Mouse (Mus musculus) c-Kit-negative CD71-positive TER-119-positive erythroid progenitor cells, embryonic 14.5 days (primary cell): Measurements from ENCODE around the gene Lamc1.
"Not testable (repeated sequence)": the region's sequence is repeated elsewhere in the genome, so short reads cannot be mapped to it uniquely, and the experiment has no call there.

Experiments
- DNase-seq: peaks from one replicate; pipeline ENCODE4 v3.0.0-alpha.2; 2013; ENCODE audit warnings: low read depth, low spot score

Gene Lamc1

GRCm38 (mm10) chr1:153331796-153332443, 666 bp downstream of the Lamc1 start:
- no peak for DNase-seq

- no peak for DNase-seq
These were observed 1.4 kb downstream of the Lamc1 start for GRCm38 (mm10) chr1:153331206-153331605.

- DNase-seq, result no peak
These were observed 3.3 kb downstream of the Lamc1 start for GRCm38 (mm10) chr1:153329306-153329705.

GRCm38 (mm10) chr1:153327063-153327462, 5.5 kb downstream of the Lamc1 start:
- DNase-seq, result no peak

GRCm38 (mm10) chr1:153326226-153326625, 6.4 kb downstream of the Lamc1 start:
- no peak for DNase-seq

GRCm38 (mm10) chr1:153321404-153321803, 11.2 kb downstream of the Lamc1 start:
- no peak for DNase-seq

GRCm38 (mm10) chr1:153320554-153321147, 11.9 kb downstream of the Lamc1 start:
- no peak for DNase-seq

- DNase-seq, result no peak
These were observed 12.5 kb downstream of the Lamc1 start for GRCm38 (mm10) chr1:153320121-153320520.

GRCm38 (mm10) chr1:153318741-153319140, 13.8 kb downstream of the Lamc1 start:
- no peak for DNase-seq

GRCm38 (mm10) chr1:153318287-153318686, 14.3 kb downstream of the Lamc1 start:
- no peak for DNase-seq

GRCm38 (mm10) chr1:153317486-153318260, 14.9 kb downstream of the Lamc1 start:
- DNase-seq, result no peak

GRCm38 (mm10) chr1:153316956-153317355, 15.6 kb downstream of the Lamc1 start:
- no peak for DNase-seq

- no peak for DNase-seq
These were observed 16.3 kb downstream of the Lamc1 start for GRCm38 (mm10) chr1:153316286-153316685.

- DNase-seq, result no peak
These were observed 17.5 kb downstream of the Lamc1 start for GRCm38 (mm10) chr1:153315121-153315520.

- DNase-seq, result no peak
These were observed 19.6 kb downstream of the Lamc1 start for GRCm38 (mm10) chr1:153312992-153313391.

- DNase-seq, result no peak
These were observed 22.4 kb downstream of the Lamc1 start for GRCm38 (mm10) chr1:153310190-153310589.

GRCm38 (mm10) chr1:153309310-153309709, 23.3 kb downstream of the Lamc1 start:
- no peak for DNase-seq

GRCm38 (mm10) chr1:153308915-153309296, 23.7 kb downstream of the Lamc1 start:
- no peak for DNase-seq

GRCm38 (mm10) chr1:153308179-153308914, 24.2 kb downstream of the Lamc1 start:
- DNase-seq, result no peak

- DNase-seq, result no peak
These were observed 24.9 kb downstream of the Lamc1 start for GRCm38 (mm10) chr1:153307509-153308178.

- not testable (repeated sequence) for DNase-seq
These were observed 26.9 kb downstream of the Lamc1 start for GRCm38 (mm10) chr1:153305728-153306127.
